9 mouse cellular contexts compared by ENCODE assay signal in genomic region chr6:54771171-54771570, GRCm38 (mm10). TPM values are rescaled to one million over a fixed set of nuclear protein-coding genes. Genes with fewer than 3 reads are reported as not detected.
DNase-seq lines count a peak whose midpoint lies in the region; ATAC-seq and TF ChIP-seq lines count a peak whose summit lies in the region.
"Had no signal": no experiment of that assay in that cellular context is flagged by ENCODE, and none has a peak within 500 bp of the region (broad histone marks: within the 10 kb centered on the region; RNA-seq: fewer than 3 reads in every experiment).

No protein-coding gene starts in this region.

- intact Hi-C loops in heart, postnatal 25 days (cut with DNase I) = no loop called here
- intact Hi-C loops in gastrocnemius, postnatal 36 days (cut with DNase I) = no loop called here

- H3K27ac ChIP-seq in stomach, postnatal 0 days (replicated peaks) = no peak overlapping the region
- H3K27ac ChIP-seq in hindbrain, embryonic 16.5 days (ENCODE audit: low read depth, low read length) = no peak overlapping the region

- no peaks in the 10 kb centered on the region for H3K36me3 ChIP-seq in stomach, postnatal 0 days (ENCODE audit: control insufficient read depth, insufficient read depth, low read length)
- H3K36me3 ChIP-seq in hindbrain, embryonic 16.5 days (ENCODE audit: control insufficient read depth, insufficient read depth, low read length) = no peaks in the 10 kb centered on the region

- no peak for TF ChIP-seq CTCF in stomach, postnatal 0 days (IDR thresholded peaks at IDR 0.05; ENCODE audit: low read depth)

- DNase-seq in heart, adult 18-20 months = peak; percentile 67 to 69
- DNase-seq in heart, postnatal 25 days (ENCODE audit: low spot score) = no peak
- DNase-seq in NIH3T3 (ENCODE audit: low read depth) = peak; percentile 39
- DNase-seq in gastrocnemius, postnatal 36 days = peak; percentile 18 to 24
- peak; percentile 49 to 59 for DNase-seq in layer of hippocampus, postnatal 14 days (ENCODE audit: low spot score in 2 of 2)
- no peak for DNase-seq in embryo, embryonic 9.5 days (ENCODE audit: extremely low spot score)
- no peak for DNase-seq in stomach, postnatal 0 days (ENCODE audit: low spot score)
- DNase-seq: cerebellum, adult 18-20 months had no signal

- H3K27me3 ChIP-seq in stomach, postnatal 0 days (ENCODE audit: control insufficient read depth, insufficient read depth, low read length) = no peaks in the 10 kb centered on the region
- H3K27me3 ChIP-seq in hindbrain, embryonic 16.5 days (replicated peaks; ENCODE audit: control insufficient read depth, insufficient read depth, low read length) = no peaks in the 10 kb centered on the region

- H3K9me3 ChIP-seq in stomach, postnatal 0 days (ENCODE audit: control insufficient read depth, low read length) = no peaks in the 10 kb centered on the region
- no peaks in the 10 kb centered on the region for H3K9me3 ChIP-seq in hindbrain, embryonic 16.5 days (ENCODE audit: control insufficient read depth, low read length)

- H3K4me1 ChIP-seq in stomach, postnatal 0 days (replicated peaks; ENCODE audit: control insufficient read depth, insufficient read depth) = no peaks in the 10 kb centered on the region
- H3K4me1 ChIP-seq in hindbrain, embryonic 16.5 days (ENCODE audit: control insufficient read depth, insufficient read depth, low read depth, low read length) = no peaks in the 10 kb centered on the region

- no peak for TF ChIP-seq EP300 in stomach, postnatal 0 days (optimal IDR thresholded peaks at IDR 0.05)

- H3K4me2 ChIP-seq in stomach, postnatal 0 days (replicated peaks; ENCODE audit: low read depth) = no peak overlapping the region
- no peak overlapping the region for H3K4me2 ChIP-seq in hindbrain, embryonic 16.5 days (ENCODE audit: low read length)

- 65% methylated on average over 8 of the region's 8 CpGs for WGBS in stomach, postnatal 0 days
- WGBS in hindbrain, embryonic 16.5 days = 62% methylated on average over 8 of the region's 8 CpGs

- no peak for ATAC-seq in stomach, postnatal 0 days (ENCODE audit: low FRiP score, low TSS enrichment)
- ATAC-seq in hindbrain, embryonic 16.5 days = no peak

- H3K9ac ChIP-seq in stomach, postnatal 0 days (ENCODE audit: low read length) = no peak overlapping the region
- H3K9ac ChIP-seq in hindbrain, embryonic 16.5 days (ENCODE audit: low read depth, low read length) = no peak overlapping the region

- H3K4me3 ChIP-seq in stomach, postnatal 0 days (ENCODE audit: low read depth, low read length) = no peak overlapping the region
- no peak overlapping the region for H3K4me3 ChIP-seq in hindbrain, embryonic 16.5 days (ENCODE audit: low read length)

RNA-seq across cellular contexts. Expression of gene Znrf2, which starts 45.5 kb away (rescaled TPM):
- 10 to 100 TPM; 17.7 to 18.1 TPM for total RNA-seq in heart, adult 18-20 months (2021)
- total RNA-seq in heart, postnatal 25 days (2021) = 10 to 100 TPM; 17.2 to 17.6 TPM
- total RNA-seq in gastrocnemius, postnatal 36 days (2021) = 10 to 100 TPM; 13.1 to 13.6 TPM
- total RNA-seq in layer of hippocampus, postnatal 14 days (2021) = 10 to 100 TPM; 30.7 to 31.5 TPM
- 4.5 and 5.2 TPM in 2 replicates for polyA plus RNA-seq in stomach, postnatal 0 days (2015; fragmentation: Nextera tagmentation; extraction: Ambion mirVana)
- 5.0 and 5.3 TPM in 2 replicates for polyA plus RNA-seq in hindbrain, embryonic 16.5 days (2015; fragmentation: Nextera tagmentation; extraction: Ambion mirVana)

Comparison
In these comparisons a context has a peak if more than half of its experiments do, and no peak if none do; other contexts are left out.
1. DNase-seq: peak in heart, adult 18-20 months (2 of 2), NIH3T3 (single experiment), gastrocnemius, postnatal 36 days (2 of 2) and layer of hippocampus, postnatal 14 days (2 of 2); none in heart, postnatal 25 days (single experiment), embryo, embryonic 9.5 days (single experiment) and stomach, postnatal 0 days (single experiment).